Mouse (Mus musculus) forebrain, postnatal 0 days (tissue): ENCODE data around the gene Dnajc11. TPM values are rescaled to one million over a fixed set of nuclear protein-coding genes. Genes with fewer than 3 reads are reported as not detected.

Source experiments
- ATAC-seq: fragments of 200-750 bp; cut with Nextera tagmentation; 2 replicates; pipeline ENCODE4 v1.8.0; 2017; ENCODE audit warnings: mild to moderate bottlenecking, moderate library complexity
- DNase-seq: peaks from one replicate; pipeline ENCODE4 v3.0.0-alpha.2; 2015
- H3K27ac ChIP-seq: fragments of 300-500 bp; sonication (generic); 2 replicates; pipeline ENCODE4 v1.5.1; 2014; ENCODE audit warnings: low read depth, mild to moderate bottlenecking, antibody characterized with exemption, low read length, moderate library complexity, mixed read lengths
- H3K27me3 ChIP-seq: fragments of 300-500 bp; sonication (generic); 2 replicates; pipeline ENCODE4 v1.6.1; 2014; ENCODE audit warnings: mild to moderate bottlenecking, low read length, mixed read lengths; ENCODE audit not compliant: insufficient read depth
- H3K36me3 ChIP-seq: fragments of 300-500 bp; sonication (generic); 2 replicates; pipeline ENCODE4 v1.6.1; 2014; ENCODE audit warnings: mild to moderate bottlenecking, moderate library complexity; ENCODE audit not compliant: insufficient read depth
- H3K4me1 ChIP-seq: fragments of 300-500 bp; sonication (generic); 2 replicates; pipeline ENCODE4 v1.6.1; 2014; ENCODE audit warnings: antibody characterized with exemption; ENCODE audit not compliant: insufficient read depth
- H3K4me2 ChIP-seq: fragments of 300-500 bp; sonication (generic); 2 replicates; pipeline ENCODE4 v1.6.1; 2014; ENCODE audit warnings: low read depth, mild to moderate bottlenecking, moderate library complexity
- H3K4me3 ChIP-seq: fragments of 300-500 bp; sonication (generic); 2 replicates; pipeline ENCODE4 v1.5.1; 2014; ENCODE audit warnings: low read depth, low read length, mixed read lengths
- H3K9ac ChIP-seq: fragments of 300-500 bp; sonication (generic); 2 replicates; pipeline ENCODE4 v1.6.1; 2014; ENCODE audit warnings: mild to moderate bottlenecking
- H3K9me3 ChIP-seq: fragments of 300-500 bp; sonication (generic); 2 replicates; pipeline ENCODE4 v1.6.1; 2016; ENCODE audit warnings: low read length
- CTCF ChIP-seq: sonication (generic); IDR thresholded peaks from 2 replicates; pipeline ENCODE4 v1.5.1; 2016; ENCODE audit warnings: antibody characterized with exemption, control low read depth, low read depth
- WGBS: fragments of 180-500 bp; shearing (Covaris S2); extraction: QIAGEN DNeasy Blood & Tissue Kit; methylation state at CpG from one replicate; pipeline ENCODE4 v1.1.7; 2014; 5-methylcytosine and 5-hydroxymethylcytosine counted together
- polyA plus RNA-seq: library from polyadenylated mRNA; unstranded; fragments of >200 nt; fragmentation: Nextera tagmentation; extraction: Ambion mirVana; gene quantifications from 2 replicates; pipeline ENCODE4 v1.2.1, GENCODE M21; 2015
- total RNA-seq: library from RNA; depleted of rRNA; stranded (reverse); fragments of >200 nt; gene quantifications from 2 replicates; pipeline ENCODE4 v1.2.3, GENCODE M21; 2014

The Dnajc11 gene
- total and polyA plus RNA-seq, 2 experiments from 2014 or later, result 72.2 to 72.3 TPM

DNA sequence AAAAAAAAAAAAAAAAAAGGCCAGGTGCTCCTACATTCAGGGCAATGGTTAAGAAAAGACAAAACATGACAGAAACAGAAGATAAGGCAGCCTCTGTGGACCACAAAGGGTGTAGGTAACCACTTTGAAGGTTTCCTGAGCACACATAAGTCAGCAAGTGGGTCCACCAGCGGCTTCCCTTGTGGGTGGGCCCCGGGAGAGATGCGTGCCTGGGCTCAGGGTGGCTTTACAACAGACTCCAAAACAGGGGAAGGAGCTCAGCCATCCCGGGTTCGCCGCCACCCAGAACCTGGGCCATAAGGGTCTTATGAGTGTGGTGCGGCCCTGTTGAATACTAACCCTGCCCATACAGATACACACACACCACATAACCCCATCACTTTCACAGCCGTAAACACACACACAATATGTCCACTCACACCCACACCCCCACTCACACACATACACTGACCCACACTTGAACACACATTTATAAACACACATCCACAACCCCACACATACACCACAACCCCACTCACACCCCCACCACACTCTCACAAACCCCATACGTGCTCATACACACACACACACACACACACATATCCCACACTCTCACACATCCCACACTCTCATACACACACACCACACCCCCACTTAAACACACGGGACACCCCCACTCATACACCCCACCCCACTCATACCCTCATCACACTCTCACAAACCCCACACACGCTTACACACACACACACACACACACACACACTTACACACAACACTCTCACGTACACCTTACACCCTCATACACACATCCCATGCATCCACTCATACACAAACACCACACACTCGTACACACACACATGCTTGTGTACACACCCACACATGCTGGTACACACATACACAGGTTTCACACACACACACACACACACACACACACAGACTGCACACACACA, 651 bp upstream of the Dnajc11 start:
- Histone ChIP-seq H3K9me3 (no peaks in the 10 kb centered on the region), H3K36me3 (no peaks in the 10 kb centered on the region), H3K9ac (no peak overlapping the region), H3K4me3 (peak overlapping the region; percentile 99), H3K27ac (no peak overlapping the region), H3K4me1 (peaks cover 6% of the 10 kb centered on the region; the same call in 1 of the 2 replicates), H3K27me3 (no peaks in the 10 kb centered on the region), H3K4me2 (peak overlapping the region; percentile 28; the same call in 1 of the 2 replicates)
- WGBS, result 78% methylated on average over 13 of the region's 13 CpGs
- TF ChIP-seq CTCF, result no peak
- no peak for DNase-seq
- ATAC-seq, result peak; percentile 57

DNA sequence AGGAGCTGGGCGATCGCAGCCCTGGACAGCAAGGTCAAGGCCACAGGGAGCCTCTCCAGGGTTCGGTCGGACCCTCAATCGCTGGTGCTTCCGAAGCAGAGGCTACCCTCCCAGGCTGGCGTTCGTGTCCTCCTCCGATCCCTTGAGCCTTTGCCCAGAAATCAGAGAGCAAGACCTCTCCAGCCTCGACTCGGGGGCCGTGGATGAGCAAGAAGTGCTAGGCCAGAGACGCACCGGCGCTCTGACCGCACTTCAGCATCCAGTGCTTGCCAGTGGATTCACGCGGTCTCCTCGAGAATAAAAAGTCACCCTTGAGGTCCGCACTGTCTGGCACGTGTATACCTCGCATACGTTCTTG, 703 bp downstream of the Dnajc11 start:
- no peaks in the 10 kb centered on the region for H3K9me3 ChIP-seq
- H3K4me2 ChIP-seq, result peak overlapping the region; percentile 96
- no peak overlapping the region; the same call in 1 of the 2 replicates for H3K27ac ChIP-seq
- peaks cover 6% of the 10 kb centered on the region; the same call in 1 of the 2 replicates for H3K4me1 ChIP-seq
- H3K9ac ChIP-seq, result peak overlapping the region; percentile 91
- H3K36me3 ChIP-seq, result no peaks in the 10 kb centered on the region
- no peak for TF ChIP-seq CTCF
- no peak for ATAC-seq
- no peaks in the 10 kb centered on the region for H3K27me3 ChIP-seq
- peak overlapping the region; percentile 99 for H3K4me3 ChIP-seq
- DNase-seq, result peak; percentile 6
- 2% methylated on average over 23 of the region's 23 CpGs for WGBS

DNA sequence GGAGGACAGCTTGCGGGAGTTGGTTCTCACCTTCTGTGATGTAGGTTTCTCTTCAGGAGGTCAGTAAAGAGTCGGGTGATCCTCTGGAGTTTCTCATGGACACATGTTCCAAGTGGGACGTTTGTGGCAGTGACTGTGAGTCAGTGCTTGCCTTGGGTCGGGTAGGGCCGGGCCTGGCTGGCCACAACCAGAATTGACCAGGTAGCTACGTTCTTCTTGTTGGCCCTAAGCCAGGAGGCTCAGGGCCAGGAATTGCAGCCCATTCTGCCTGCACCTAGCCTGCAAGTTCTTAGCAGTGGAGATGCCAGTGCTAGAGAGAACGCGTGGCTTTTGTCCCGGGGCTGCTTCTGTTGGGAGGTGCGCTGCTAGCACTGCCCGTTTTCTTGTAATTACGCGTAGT, 4.0 kb downstream of the Dnajc11 start:
- ATAC-seq (no peak), DNase-seq (no peak)
- H3K4me3 ChIP-seq, result no peak overlapping the region
- H3K36me3 ChIP-seq, result no peaks in the 10 kb centered on the region
- no peak for TF ChIP-seq CTCF
- H3K4me2 ChIP-seq, result no peak overlapping the region
- no peak overlapping the region for H3K27ac ChIP-seq
- H3K9me3 ChIP-seq, result no peaks in the 10 kb centered on the region
- H3K4me1 ChIP-seq, result peaks cover 6% of the 10 kb centered on the region; the same call in 1 of the 2 replicates
- H3K9ac ChIP-seq, result no peak overlapping the region
- no peaks in the 10 kb centered on the region for H3K27me3 ChIP-seq
- 85% methylated on average over 13 of the region's 13 CpGs for WGBS

DNA sequence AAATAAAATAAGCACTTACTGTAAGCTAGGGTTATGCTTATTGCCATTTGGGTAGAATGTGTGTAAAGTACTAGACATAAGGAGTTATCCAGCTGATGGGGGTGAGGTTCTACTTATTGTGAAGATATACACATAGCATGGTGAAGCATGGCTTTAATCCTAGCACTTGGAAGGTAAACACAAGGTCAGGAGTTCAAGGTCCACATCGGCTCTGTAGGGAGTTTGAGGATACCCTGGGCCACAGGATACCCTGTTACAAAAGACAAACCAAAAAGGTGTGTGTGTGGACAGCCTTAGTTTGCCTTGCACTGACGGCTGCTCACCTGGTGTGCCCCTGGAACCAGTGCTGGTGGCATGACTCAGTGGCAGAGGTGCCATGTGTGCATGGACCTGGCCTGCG, 4.6 kb downstream of the Dnajc11 start:
- Histone ChIP-seq H3K36me3 (no peaks in the 10 kb centered on the region), H3K4me1 (peaks cover 6% of the 10 kb centered on the region; the same call in 1 of the 2 replicates), H3K27me3 (no peaks in the 10 kb centered on the region), H3K4me3 (no peak overlapping the region), H3K9ac (no peak overlapping the region), H3K27ac (no peak overlapping the region), H3K4me2 (no peak overlapping the region), H3K9me3 (no peaks in the 10 kb centered on the region)
- ATAC-seq (no peak), DNase-seq (no peak)
- 98% methylated on average over 3 of the region's 3 CpGs for WGBS
- no peak for TF ChIP-seq CTCF

DNA sequence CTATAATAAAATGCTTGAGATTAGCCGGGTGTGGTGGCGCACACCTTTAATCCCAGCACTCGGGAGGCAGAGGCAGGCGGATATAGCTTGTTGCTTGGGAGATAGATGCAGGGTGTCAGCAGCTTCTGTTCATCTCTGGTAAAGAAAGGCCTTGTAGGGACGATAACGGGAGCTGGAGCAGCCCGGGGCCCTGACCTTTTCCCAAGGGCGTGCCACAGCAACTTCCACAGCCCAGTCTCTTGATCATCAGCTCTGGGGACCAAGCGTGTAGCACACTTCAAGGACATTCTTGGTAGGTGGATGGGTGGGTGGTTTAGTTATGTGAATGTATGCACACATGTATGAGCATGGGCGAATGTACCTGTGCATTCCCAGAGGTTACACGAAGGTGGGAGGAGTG, 12.7 kb downstream of the Dnajc11 start:
- DNase-seq, result no peak
- Histone ChIP-seq H3K4me1 (no peaks in the 10 kb centered on the region), H3K27ac (no peak overlapping the region), H3K36me3 (0 out of 2 replicates have a peak, but pooled peaks cover under 1% of the 10 kb centered on the region), H3K4me2 (no peak overlapping the region), H3K9ac (no peak overlapping the region), H3K4me3 (no peak overlapping the region), H3K9me3 (no peaks in the 10 kb centered on the region), H3K27me3 (no peaks in the 10 kb centered on the region)
- 92% methylated on average over 11 of the region's 11 CpGs for WGBS
- no peak for TF ChIP-seq CTCF
- ATAC-seq, result no peak

DNA sequence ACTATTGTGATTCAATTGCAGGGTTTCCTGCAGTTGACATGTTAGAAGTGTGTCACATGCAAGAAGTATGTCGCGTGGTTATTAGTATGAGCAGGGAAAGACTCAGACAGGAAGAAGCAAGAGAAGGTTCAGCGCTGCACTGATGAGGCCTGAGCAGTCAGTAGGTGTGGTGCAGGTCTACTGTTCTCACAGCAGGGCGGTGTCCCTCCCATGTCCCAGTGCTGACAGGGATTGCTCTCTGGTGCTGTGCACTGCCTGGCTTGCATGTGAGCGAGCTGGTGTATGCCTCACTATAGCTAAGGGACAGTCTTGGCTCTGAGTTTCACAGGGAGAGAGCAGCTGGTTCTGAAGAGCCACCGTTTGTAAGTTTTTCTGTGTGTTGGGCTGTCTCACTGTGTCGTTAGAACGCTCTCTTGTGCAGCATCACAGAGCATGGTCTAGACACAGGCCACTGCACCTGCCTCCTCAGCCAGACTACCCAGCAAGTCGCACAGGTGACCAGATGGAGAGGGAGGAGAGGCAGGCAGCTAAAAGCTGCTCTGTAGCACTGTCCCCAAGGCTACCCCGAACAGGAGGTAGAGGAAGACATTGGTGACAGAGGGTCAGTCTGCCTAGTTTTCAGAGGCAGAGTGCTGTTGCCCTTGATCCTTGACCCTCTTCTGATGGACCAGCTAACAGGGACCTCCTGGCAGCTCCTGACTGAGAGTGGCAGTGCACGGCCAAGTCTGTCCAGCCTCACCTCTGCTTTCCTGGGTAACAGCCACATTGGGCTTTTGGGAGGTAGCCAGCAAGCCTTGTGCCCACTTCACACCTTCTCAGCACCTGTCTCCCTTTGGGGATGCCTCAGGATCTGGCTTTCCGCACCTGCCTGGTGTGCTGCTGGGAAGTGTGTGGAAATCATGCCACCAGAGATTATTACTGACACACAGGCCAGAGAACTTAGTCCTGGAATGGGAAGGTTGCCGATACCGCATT, 15.3 kb downstream of the Dnajc11 start:
- Histone ChIP-seq H3K4me2 (no peak overlapping the region), H3K9ac (no peak overlapping the region), H3K4me1 (no peaks in the 10 kb centered on the region), H3K36me3 (peaks cover 23% of the 10 kb centered on the region), H3K27me3 (no peaks in the 10 kb centered on the region), H3K27ac (no peak overlapping the region), H3K9me3 (no peaks in the 10 kb centered on the region), H3K4me3 (no peak overlapping the region)
- ATAC-seq (no peak), DNase-seq (no peak)
- TF ChIP-seq CTCF, result no peak
- 95% methylated on average over 14 of the region's 14 CpGs for WGBS

DNA sequence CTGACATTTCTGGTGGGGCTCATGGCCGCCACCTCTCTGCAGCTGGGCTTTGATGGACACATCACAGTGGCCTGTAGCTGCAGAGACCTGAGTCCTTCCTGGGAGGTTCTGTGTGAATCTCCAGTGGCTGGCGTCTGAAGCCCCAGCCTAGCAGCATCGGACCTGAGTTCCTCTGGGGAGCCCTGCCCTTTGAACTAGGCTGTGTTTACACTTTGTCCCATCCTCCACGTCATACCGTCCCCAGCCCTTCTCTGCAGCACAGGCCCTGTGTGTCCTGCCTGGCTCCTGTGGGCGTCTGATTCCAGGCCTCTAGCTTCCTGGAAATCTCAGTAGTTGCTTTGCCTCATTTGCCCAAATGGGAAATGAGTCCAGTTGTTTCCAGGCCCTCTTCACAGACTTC, 19.7 kb downstream of the Dnajc11 start:
- H3K27ac ChIP-seq, result no peak overlapping the region
- H3K4me1 ChIP-seq, result no peaks in the 10 kb centered on the region
- H3K27me3 ChIP-seq, result no peaks in the 10 kb centered on the region
- peaks cover 53% of the 10 kb centered on the region for H3K36me3 ChIP-seq
- H3K9me3 ChIP-seq, result no peaks in the 10 kb centered on the region
- no peak overlapping the region for H3K4me3 ChIP-seq
- no peak overlapping the region for H3K4me2 ChIP-seq
- no peak for DNase-seq
- no peak for TF ChIP-seq CTCF
- no peak for ATAC-seq
- no peak overlapping the region for H3K9ac ChIP-seq
- 90% methylated on average over 6 of the region's 6 CpGs for WGBS
